Mouse (Mus musculus) heart, adult 2 months (tissue): ENCODE measurements at regions not wholly inside any gene's neighbourhood (a gene's known extent, or its start where the extent isn't known, plus 50 kb on each side); places are given as distances from the start of the nearest gene placed in this dataset.

Experiments
- DNase-seq, 2 experiments: peaks; one replicate each; pipeline ENCODE4 v3.0.0; 2021
- H3K27ac ChIP-seq: fragments of 200-600 bp; 2 replicates; pipeline ENCODE4 v1.8.1; 2022
- H3K27me3 ChIP-seq: fragments of 200-500 bp; 2 replicates; pipeline ENCODE4 v1.6.1; 2012; ENCODE audit warnings: mild to moderate bottlenecking, low read length, inconsistent platforms, mixed read lengths; ENCODE audit not compliant: control insufficient read depth, insufficient read depth
- H3K36me3 ChIP-seq: fragments of 200-500 bp; 2 replicates; pipeline ENCODE4 v1.6.1; 2012; ENCODE audit warnings: low read length, inconsistent platforms; ENCODE audit not compliant: control insufficient read depth, insufficient read depth
- H3K4me1 ChIP-seq: fragments of 200-500 bp; 2 replicates; pipeline ENCODE4 v1.6.1; 2011; ENCODE audit warnings: low read length; ENCODE audit not compliant: control insufficient read depth, insufficient read depth
- H3K4me3 ChIP-seq: fragments of 200-600 bp; 2 replicates; pipeline ENCODE4 v1.8.1; 2022
- H3K79me2 ChIP-seq: fragments of 200-500 bp; replicated peaks from 2 replicates; pipeline ENCODE4 v1.6.1; 2012; ENCODE audit warnings: mild to moderate bottlenecking, inconsistent platforms, low read length, moderate library complexity, mixed read lengths; ENCODE audit not compliant: control insufficient read depth, insufficient read depth
- H3K9ac ChIP-seq: fragments of 200-500 bp; 2 replicates; pipeline ENCODE4 v1.6.1; 2012; ENCODE audit warnings: low read depth, mild to moderate bottlenecking, control low read depth, inconsistent platforms, low read length, mixed read lengths
- CTCF ChIP-seq: fragments of 200-600 bp; IDR thresholded peaks from 2 replicates; pipeline ENCODE4 v1.8.1; 2022; ENCODE audit warnings: antibody characterized with exemption, mild to moderate bottlenecking, moderate library complexity
- EP300 ChIP-seq: fragments of 200-500 bp; IDR thresholded peaks from 2 replicates; pipeline ENCODE4 v1.6.1; 2011; ENCODE audit warnings: low read depth, low read length, control low read depth; ENCODE audit not compliant: insufficient read depth
- POLR2A ChIP-seq: fragments of 200-500 bp; IDR thresholded peaks from 2 replicates; pipeline ENCODE4 v1.6.1; 2011; ENCODE audit warnings: mild to moderate bottlenecking, low read depth, low read length, control low read depth; ENCODE audit not compliant: insufficient read depth
- WGBS: fragments of 180-500 bp; shearing (Covaris S2); methylation state at CpG from one replicate; pipeline ENCODE4 v1.1.7; 2018; 5-methylcytosine and 5-hydroxymethylcytosine counted together
- intact Hi-C: fragments of 180-260 bp; cut with DNase I; formaldehyde crosslinking; loops from one replicate; pipeline ENCODE4 v1.15.1; 2025

DNA sequence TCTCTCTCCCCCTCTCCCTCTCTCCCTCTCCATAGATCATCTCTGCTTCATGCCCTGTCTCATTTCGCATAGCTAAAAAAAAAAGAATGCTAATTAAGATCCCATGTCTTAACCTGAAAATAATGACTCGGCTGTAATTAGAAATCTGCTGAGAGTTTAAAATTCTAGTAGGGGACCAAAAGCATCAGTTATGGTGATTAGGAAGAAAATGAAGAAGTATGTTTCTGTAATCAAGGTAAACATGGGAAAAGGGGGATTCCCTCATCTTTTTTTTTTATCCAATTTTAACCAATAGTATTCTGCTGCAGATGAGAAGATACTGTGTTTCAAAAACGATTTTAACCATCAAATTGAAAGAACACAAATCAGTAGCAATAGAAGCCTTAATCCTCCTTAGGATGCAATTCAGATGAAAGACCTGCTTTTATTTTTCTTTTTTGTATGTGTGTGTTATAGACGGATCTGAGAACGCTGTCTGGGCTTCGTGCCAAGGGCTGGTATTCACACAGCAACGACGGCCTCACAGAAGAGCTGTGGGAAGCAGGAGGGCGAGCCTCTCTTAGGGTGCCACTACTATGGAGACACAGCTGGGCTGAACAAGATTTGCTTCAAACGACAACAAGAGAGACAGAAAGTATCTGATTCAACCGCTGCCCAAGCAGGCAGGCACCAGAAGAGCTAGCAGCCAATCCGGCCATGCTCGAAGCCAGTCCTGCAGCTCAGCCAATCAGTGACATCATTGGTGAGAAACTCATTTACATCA, 223.2 kb downstream of the Usp25 start:
- peak overlapping the region; percentile 10; the same call in 1 of the 2 replicates for H3K9ac ChIP-seq
- peaks cover 1% of the 10 kb centered on the region for H3K4me1 ChIP-seq
- TF ChIP-seq EP300 (no peak), CTCF (no peak), POLR2A (no peak)
- no peak overlapping the region for H3K27ac ChIP-seq
- intact Hi-C loops = no loop called here
- H3K79me2 ChIP-seq = no peaks in the 10 kb centered on the region
- H3K4me3 ChIP-seq = peak overlapping the region; percentile 45
- no peaks in the 10 kb centered on the region for H3K36me3 ChIP-seq
- 21% methylated on average over 13 of the region's 13 CpGs for WGBS
- H3K27me3 ChIP-seq = no peaks in the 10 kb centered on the region
- peak in 1 of 2 experiments; percentile 6 for DNase-seq

- intact Hi-C loops = no loop called here
- no peak overlapping the region for H3K9ac ChIP-seq
- H3K27me3 ChIP-seq = no peaks in the 10 kb centered on the region
- H3K36me3 ChIP-seq = no peaks in the 10 kb centered on the region
- TF ChIP-seq EP300 = no peak
- no peak for TF ChIP-seq POLR2A
- no peak for TF ChIP-seq CTCF
- no peak overlapping the region for H3K4me3 ChIP-seq
- H3K79me2 ChIP-seq = no peaks in the 10 kb centered on the region
- no peak overlapping the region for H3K27ac ChIP-seq
- H3K4me1 ChIP-seq = peaks cover 1% of the 10 kb centered on the region
- WGBS = 86% methylated on average over 4 of the region's 4 CpGs
- DNase-seq = no peak
Measured at GRCm38 (mm10) chr16:77236021-77236420, 222.5 kb downstream of the Usp25 start.

GRCm38 (mm10) chr16:77235449-77235848, 221.9 kb downstream of the Usp25 start:
- no peaks in the 10 kb centered on the region for H3K79me2 ChIP-seq
- DNase-seq = no peak
- H3K4me3 ChIP-seq = no peak overlapping the region
- H3K27me3 ChIP-seq = no peaks in the 10 kb centered on the region
- no peaks in the 10 kb centered on the region for H3K36me3 ChIP-seq
- no peak for TF ChIP-seq CTCF
- no peak for TF ChIP-seq EP300
- peaks cover 1% of the 10 kb centered on the region for H3K4me1 ChIP-seq
- 90% methylated on average over 5 of the region's 5 CpGs for WGBS
- intact Hi-C loops = no loop called here
- no peak overlapping the region for H3K27ac ChIP-seq
- H3K9ac ChIP-seq = no peak overlapping the region
